Mouse (Mus musculus): Measurements from ENCODE around the gene Sugt1.

Sugt1 gene

DNA sequence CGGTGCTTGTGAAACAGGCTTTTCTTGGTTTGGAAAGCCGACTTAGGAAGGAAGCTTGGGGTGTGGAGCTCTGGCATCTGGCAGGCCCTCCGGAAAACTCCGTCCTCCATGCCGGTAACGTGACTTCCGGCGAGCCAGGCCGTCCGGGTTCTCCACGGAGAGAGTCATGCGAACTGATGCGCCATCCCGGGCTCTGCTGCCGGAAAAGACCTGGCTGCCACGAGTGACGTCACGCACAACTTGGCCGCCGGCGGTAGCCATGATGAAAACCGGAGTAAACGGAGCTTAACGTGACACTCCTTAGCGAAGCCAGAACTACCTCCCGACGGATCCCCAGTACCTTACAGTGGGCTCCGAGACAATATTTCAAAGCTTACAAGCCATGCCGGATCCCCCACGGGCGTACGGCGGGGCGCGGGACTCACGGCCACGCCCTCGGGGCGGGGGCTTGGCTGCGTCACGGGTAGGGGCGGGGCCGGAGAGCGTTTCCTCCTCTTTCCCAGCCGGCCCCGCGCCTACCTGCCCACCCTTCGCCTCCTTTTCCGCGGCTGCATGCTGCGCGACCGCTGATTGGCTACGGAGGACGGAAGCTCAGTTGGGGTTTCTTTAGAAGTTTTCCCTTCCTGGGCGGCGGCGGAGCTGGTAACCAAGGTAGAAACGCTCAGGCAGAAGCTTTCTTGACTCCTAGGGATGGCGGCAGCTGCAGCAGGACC, at the start of gene Sugt1:
Gene Sugt1 (plus strand): TSS at position 553 of the 713 bp plus-strand sequence.
- DNase-seq (ENCODE audit: low read depth, low spot score), result peak; percentile 87

DNA sequence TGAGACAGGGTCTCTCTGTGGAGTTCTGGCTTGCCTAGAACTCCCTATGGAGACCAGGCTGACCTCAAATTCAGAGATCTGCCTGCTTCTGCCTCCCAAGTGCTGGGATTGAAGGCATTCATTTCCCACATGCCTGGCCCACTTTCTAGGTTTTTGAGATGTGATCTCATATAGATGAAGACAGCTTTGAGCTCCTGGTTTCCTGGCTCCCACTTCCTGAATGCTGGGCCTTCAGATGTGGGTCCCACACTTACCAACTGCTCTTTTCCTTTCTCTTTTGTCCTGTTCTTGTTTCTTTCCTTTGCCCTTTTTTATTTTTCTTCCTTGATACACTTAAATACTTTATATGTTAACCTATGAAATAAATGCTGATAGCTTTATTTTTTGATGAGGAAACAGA, 49.6 kb upstream of the Sugt1 start:
- no peak for DNase-seq (ENCODE audit: low read depth, low spot score)

DNA sequence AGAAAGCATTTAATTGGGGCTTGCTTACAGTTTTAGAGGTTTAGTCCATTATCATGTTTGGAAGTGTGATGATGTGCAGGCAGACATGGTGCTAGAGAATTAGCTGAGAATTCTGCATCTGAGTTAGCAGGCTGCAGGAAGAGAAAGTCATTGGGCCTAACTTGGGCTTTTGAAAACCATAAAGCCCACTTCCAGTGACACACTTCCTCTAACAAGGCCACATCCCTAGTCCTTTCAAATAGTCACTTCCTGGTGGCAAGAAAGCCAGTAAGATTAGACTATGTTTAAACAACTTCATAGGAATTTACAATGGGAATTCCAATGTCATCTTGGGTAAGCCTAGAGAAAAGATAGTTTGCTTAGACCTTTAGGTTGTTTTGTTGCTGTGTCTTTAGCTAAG, 45.9 kb upstream of the Sugt1 start:
- no peak for DNase-seq (ENCODE audit: low read depth, low spot score)

DNA sequence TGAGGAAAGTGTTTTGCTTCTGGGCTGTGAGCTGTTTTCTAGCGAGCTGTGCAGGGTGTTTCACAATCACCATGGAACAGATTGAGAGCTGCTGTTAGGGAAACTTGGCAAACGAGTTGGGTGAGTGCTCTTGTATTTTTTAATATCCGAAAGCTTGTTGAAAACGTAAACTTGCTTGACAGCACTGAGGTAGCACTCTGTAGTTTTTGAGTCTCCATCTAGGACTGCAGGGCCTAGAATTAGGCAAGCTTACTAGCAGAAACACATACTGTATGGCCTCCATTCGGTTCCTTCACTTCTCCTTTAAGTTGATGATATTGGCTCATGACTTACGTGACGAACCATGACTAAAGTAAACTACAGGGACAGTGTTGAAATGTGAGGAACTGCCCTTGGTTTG, 38.1 kb upstream of the Sugt1 start:
- no peak for DNase-seq (ENCODE audit: low read depth, low spot score)

DNA sequence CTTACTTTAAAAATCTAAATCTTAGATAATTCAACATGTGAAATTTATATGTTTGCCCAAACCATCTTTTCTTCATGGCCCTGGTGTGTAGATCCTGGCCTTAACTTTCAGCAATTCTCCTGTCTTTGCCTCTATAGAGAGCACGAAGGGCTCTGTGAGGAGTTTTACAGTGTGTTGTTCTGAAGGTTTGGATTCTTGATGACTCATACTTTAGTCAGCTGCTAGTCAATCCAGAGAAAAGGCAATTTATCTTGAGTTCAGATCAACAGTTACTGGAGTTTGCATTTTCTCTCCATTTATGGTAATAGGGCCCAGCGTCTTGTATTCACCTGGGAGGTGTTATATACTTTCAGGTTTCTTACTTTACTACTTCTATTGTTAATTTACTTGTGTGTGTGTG, 35.6 kb upstream of the Sugt1 start:
- DNase-seq (ENCODE audit: low read depth, low spot score), result no peak

DNA sequence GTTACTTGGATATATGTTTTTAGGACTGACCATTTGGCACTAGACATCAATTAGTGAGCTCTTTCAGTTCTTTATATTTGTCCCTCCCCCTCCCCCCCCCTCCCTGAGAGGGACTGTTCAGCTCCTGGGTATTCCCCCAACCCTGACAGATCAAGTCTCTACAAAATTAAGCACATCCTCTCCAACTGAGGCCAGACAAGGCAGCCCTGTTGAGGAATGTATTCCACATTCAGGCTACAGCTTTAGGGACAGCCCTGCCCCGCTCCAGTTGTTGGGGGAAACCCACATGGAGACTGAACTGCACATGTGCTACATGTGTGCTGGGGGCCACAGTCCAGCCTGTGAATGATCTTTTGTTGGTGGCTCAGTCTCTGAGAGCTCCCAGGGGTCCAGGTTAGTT, 34.6 kb upstream of the Sugt1 start:
- DNase-seq (ENCODE audit: low read depth, low spot score), result no peak

DNA sequence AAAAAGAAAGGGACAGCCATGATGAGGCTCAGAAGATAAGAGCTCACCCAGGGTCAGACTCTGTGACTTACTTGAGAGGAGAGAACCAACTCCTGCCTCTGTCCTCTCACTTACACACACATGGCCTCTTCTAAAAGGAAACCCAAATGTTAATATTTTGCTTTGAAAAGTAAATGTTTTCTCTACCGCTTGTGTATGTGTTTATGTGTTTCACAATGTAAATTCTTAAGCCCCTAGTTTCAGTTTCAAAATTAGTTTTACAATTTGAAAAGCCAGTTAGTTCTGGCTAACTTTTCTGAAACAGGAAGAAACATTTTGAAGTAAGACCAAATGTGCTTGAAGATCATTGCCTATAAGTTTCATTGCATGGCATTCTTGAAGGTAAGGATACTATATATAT, 29.7 kb upstream of the Sugt1 start:
- no peak for DNase-seq (ENCODE audit: low read depth, low spot score)

DNA sequence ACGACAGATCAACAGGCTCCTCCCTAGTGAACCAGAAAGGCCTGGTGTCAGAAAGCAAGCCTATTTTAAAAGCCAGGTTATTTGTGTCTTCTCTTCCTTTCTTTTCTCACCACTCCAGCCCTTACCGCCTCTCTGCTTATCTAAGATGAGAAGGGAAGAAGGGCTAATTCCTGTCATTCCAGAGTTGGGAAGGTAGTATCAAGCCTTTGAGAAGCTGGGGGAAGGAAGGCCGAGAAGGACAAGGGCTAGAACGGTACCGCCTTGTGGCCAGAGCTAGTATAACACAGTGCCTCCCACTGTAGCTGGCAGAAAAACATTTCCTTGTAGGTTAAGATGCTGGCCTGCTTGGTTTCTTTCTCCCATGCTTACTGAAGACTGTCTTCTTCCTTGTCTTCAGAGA, 24.7 kb upstream of the Sugt1 start:
- no peak for DNase-seq (ENCODE audit: low read depth, low spot score)

DNA sequence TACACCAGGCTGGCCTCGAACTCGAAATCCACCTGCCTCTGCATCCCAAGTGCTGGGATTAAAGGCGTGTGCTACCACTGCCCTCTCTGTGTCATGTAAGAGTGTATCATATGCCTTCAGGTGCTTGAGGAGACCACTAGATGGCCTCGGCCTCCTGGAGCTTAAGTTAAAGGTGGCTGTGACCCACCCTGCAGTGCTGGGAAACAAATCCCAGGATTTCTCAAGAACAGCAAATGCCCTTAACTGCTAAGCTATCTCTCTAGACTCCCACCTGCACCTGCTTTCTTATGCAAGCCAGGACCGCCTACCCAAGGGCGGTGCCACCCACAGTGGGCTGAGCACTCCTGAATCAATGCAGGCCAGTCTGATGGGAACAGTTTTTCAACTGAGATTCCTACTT, 22.7 kb upstream of the Sugt1 start:
- DNase-seq (ENCODE audit: low read depth, low spot score), result peak; percentile 66

DNA sequence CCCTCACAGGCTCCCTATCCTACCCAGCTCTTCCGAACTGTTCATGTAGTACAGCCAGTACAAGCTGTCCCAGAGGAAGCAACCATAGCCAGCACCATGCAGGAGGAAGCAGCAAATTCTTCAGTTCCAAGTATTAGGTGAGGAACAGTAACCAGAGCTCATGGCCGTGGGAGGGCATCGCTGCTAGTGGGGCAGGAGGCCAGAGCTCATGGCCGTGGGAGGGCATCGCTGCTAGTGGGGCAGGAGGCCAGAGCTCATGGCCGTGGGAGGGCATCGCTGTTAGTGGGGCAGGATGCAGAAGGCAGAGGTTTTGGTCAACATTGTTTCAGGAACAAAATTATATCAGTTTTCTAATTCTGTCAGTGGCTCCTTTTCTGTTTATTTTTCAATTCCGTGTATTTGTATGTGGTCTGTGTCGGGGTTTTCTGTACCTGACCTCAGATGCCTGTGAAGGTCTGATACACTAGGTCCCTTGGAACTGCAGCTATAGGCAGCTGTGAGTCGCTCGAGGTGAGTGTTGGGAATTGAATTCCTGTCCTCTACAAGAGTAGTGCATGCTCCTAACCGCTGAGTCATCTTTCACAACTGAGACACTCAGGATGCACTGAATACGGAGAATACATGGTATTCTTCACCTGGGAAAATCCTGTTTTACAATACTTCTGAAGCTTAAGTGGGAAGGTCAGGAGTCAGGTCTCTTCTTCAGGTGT, 13.9 kb upstream of the Sugt1 start:
- DNase-seq (ENCODE audit: low read depth, low spot score), result no peak

DNA sequence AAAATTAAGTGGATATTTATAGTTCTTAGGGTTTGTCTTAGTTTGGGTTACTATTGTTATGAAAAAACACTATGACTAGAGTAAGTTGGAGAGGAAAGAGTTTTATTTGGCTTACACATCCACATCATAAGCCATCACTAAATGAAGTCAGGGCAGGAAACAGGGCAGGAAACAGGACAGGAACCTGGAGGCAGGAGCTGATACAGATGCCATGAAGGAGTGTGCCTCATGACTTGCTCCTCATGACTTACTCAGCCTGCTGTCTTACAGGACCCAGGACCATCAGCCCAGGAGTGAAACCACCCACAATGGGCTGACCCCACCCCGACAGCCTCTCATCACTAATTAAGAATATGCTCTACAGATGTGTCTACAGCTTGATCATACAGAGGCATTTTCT, 13.1 kb upstream of the Sugt1 start:
- DNase-seq (ENCODE audit: low read depth, low spot score), result no peak

DNA sequence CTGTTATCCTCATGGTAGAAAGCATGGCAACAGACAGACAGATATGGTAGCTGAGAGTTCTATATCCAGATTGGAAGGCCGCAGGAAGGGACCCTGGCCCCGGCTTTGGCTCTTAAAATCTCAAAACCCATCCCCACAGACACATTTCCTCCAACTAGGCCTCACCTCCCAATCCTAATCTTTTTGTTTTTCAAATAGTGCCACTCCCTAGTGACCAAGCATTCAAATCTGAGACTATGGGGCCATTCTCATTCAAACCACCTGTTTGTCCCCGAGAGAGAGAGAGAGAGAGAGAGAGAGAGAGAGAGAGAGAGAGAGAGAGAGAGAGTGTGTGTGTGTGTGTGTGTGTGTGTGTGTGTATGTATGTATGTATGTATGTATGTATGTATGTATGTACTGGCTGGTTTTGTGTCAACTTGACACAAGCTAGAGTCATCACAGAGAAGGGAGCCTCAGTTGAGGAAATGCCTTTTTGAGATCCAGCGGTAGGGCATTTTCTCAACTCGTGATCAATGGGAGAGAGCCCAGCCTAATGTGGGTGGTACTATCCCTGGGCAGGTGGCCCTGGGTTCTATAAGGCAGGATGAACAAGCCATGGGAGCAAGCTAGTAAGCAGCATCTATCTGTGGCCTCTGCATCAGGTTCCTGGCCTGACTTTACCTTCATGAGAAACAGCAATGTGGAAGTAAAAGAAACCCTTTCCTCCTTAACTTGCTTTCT, 3.8 kb upstream of the Sugt1 start:
- no peak for DNase-seq (ENCODE audit: low read depth, low spot score)

DNA sequence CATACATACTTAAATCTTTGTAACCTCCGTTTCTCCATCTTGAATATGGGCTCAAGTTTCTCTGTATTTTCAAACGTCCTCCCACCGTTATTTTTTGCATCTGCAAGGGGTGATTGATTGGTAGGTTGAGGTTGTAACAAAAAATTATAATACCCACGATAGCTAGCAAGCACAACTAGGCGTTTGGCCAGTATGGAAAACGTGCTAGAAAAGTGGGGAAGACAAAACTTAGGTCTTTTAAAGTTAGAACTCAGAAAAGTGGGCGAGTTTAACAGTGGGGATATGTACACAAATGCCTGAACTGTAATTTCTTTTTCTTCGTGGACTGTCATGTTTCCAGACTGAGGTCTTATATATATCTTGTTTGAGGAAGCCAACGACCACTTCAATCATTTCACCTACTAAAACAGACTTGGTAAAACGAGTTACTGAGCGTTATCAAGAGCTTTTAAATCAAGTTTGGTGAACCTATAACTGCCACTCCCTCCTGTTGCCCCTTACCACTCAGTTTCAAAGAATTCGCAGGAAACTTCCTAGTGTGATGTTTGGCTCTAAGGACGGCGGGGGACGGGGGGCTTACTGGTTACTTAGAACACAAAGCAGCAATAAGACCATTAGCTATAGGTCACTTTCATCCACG, 872 bp upstream of the Sugt1 start:
- DNase-seq (ENCODE audit: low read depth, low spot score), result no peak

DNA sequence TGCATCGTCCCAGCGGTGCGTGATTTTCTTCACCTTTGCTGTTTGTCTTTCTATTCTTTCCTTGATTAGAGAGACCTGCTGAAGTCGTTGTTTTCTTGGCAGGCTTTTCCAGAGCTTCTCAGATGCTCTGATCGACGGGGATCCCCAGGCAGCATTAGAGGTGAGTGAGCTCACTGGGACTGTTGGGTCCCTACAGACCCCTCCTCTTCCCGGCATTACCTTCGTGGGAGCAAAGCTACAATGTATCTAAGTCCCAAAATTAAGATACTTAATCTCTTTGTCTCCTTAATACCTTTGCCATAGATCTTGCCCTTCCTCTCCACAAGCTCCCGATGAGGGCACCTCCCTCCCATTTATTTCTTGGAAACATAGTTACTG, 350 bp downstream of the Sugt1 start:
- DNase-seq (ENCODE audit: low read depth, low spot score), result no peak

DNA sequence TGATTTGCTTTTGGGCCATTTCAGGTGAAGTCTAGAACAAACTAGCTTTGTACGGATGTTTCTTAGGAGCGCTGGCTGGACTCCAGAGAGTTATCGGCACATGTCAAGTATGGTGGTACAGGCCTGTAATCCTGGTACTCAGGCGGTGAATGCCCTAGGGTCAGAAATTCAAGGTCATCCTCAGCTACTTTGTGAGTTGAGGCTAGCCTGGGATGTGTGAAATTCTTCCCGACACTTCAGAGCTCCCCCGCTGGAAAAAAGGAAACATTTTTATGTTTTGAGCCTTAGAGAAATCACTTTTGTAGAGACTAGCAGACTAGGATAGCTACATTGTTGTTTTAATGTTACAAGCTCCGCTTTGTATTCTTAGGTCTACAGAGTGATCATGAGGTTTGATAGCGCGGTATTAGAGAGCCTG, 1.1 kb downstream of the Sugt1 start:
- DNase-seq (ENCODE audit: low read depth, low spot score), result no peak

DNA sequence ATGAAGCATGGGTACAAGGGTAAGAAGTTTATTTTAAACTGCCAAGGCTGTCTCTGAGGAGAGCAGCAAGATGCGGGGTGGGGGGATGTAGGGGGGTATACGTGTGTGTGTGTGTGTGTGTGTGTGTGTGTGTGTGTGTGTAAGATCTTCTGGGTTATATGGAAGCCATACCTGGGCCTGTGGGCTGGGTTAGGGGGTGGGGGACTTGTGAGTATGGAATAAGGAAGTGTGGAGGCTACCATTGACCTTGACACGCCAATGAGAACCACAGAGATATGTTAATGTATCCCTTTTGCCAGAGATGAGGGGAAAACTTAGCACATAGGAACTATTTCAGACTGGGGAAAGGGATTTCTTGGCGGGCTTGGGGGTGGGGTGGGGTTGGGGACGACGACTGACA, 1.9 kb downstream of the Sugt1 start:
- no peak for DNase-seq (ENCODE audit: low read depth, low spot score)

DNA sequence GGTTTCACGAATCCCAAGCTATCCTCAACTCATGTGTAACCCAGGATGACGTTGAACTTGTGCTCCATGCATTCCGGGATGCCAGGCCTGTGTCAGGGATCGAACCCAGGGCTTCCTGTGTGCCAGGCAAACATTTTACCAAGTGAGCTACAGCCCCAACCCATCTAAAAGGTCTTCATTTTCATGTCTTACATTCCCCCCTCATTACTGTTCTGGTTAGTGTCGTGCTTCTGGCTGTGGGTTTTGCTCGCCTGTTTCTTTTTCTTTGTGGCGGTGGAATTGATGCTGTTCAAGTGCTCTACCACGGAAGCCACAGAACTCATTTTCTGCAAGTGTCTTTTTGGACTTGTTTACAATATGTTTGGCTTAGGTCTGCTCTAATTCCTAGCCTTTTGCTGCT, 3.4 kb downstream of the Sugt1 start:
- DNase-seq (ENCODE audit: low read depth, low spot score), result no peak

DNA sequence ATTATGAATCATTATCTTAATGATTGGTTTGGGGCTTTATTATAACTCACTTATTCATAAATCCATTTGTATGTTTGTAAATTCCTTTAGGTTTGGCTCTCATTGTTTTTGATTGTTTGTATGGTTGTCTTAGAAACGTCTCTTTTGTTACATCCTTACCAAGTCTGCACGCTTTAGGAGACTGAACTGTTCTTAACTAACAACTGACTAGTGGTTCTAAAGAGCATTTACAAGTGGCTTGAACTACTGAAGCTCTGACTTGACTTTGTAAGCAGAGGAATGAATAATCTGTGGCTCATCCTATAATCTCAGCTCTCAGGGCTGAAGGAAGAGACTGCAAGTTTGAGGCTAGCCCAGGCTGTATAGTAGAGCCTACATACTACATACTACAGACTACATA, 4.1 kb downstream of the Sugt1 start:
- DNase-seq (ENCODE audit: low read depth, low spot score), result no peak

DNA sequence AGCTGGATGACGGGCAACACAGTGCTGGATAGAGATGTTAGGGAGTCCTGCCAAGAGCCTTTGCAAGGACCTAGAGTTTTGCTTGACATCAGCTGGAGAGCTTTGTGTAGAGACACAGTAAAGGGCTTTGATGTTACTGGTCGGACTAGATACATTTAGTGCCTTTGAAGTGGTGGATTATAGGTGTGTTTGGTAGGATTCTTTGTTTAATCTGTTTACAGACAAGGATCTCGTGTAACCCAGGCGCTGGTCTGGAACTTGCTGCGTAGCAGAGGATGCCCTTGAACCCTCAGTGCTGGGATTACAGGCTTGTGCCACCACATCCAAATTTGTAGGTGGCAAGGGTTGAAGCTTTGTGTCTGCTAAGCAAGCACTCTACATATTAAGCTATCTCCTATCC, 6.6 kb downstream of the Sugt1 start:
- DNase-seq (ENCODE audit: low read depth, low spot score), result no peak

DNA sequence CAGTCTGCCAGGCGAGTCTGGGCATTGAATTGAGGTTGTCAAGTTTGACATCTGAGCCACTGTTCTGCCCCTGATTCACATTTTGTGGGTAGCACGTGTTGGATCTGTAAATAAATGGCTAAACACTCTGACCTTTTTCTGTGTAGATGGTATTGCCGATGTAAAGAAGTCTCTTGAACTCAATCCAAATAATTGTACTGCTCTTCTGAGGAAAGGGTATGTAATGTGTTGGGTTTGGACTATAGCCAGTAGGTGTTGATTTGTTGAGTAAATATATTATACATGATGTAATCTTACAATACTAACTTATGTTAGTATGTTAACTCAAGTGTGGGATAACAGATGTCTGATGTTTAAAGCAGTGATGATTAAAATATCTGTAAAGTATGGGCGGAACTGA, 9.1 kb downstream of the Sugt1 start:
- no peak for DNase-seq (ENCODE audit: low read depth, low spot score)

DNA sequence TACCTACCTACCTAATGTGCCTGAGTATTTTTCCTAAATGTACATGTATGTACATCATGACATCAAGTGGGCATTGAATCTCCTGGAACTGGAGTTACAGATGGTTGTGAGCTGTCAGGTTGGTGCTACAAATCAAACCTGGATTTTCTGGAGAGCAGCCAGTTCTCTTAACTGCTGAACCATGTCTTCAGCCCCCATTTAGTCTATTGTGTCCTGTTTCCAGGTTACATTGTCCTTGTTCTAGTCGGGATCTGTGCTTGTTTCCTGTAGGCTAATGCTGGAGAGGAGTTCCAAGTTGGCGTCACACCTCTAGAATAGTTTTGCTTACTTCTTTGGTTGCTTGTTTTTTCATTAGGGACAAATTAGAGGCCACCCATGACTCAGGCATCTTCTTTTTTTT, 18.4 kb downstream of the Sugt1 start:
- DNase-seq (ENCODE audit: low read depth, low spot score), result no peak

DNA sequence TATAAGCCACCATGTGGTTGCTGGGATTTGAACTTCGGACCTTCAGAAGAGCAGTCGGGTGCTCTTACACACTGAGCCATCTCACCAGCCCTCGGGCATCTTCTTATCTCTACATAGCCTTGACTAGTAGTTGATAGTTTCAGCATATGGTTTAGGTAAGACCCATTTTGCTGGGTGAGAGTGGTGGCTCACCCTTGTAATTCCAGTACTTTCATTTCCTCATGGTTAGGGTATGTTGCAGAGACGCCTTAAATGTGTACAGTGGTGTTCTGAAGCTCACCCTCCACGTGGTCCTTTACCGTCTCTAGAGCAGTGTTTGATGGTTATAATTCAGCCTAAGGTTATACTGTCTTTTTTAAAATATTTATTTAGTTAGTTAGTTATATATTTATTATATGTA, 18.9 kb downstream of the Sugt1 start:
- no peak for DNase-seq (ENCODE audit: low read depth, low spot score)

DNA sequence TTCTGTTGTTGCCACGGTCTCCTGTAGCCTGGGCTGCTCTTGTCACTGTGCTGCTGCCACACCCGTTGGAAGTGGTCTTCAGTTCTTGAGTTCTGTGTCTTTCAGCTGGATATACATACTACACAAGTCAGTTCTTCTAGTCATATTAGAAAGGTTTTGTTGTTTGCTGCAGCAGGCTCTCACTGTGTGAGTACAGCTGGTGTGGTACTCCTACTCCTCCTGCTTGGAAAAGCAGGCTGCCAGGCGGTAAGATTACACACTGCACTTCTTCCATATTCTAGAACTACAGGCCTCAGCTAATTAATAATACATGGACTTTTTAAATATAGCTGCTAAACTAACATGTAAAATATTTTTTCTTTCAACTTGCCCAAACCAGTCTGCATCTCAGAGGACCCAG, 19.4 kb downstream of the Sugt1 start:
- DNase-seq (ENCODE audit: low read depth, low spot score), result no peak
